Mouse (Mus musculus) E14TG2a.4 (cell line): Measurements from ENCODE around the gene Atp6v1fnb.

Experiments used
- H3K27me3 ChIP-seq: 2 replicates; pipeline ENCODE4 v1.6.1; 2014; ENCODE audit warnings: low read length, control low read depth; ENCODE audit not compliant: insufficient read depth
- H3K36me3 ChIP-seq: 2 replicates; pipeline ENCODE4 v1.6.1; 2014; ENCODE audit warnings: low read length, control low read depth; ENCODE audit not compliant: insufficient read depth
- H3K4me1 ChIP-seq: replicated peaks from 2 replicates; pipeline ENCODE4 v1.6.1; 2014; ENCODE audit warnings: low read depth, low read length, control low read depth
- H3K4me3 ChIP-seq: replicated peaks from 2 replicates; pipeline ENCODE4 v1.5.1; 2014; ENCODE audit warnings: mild to moderate bottlenecking, low read length
- H3K9me3 ChIP-seq: 2 replicates; pipeline ENCODE4 v1.6.1; 2014; ENCODE audit warnings: low read length, control low read depth
- CTCF ChIP-seq: conservative IDR thresholded peaks from 2 replicates; pipeline ENCODE4 v1.5.1; 2014; ENCODE audit warnings: low read length
- NANOG ChIP-seq: IDR thresholded peaks from 2 replicates; pipeline ENCODE4 v1.6.1; 2014; ENCODE audit warnings: borderline replicate concordance, low read length, mixed read lengths
- POU5F1 ChIP-seq: IDR thresholded peaks from 2 replicates; pipeline ENCODE4 v1.6.1; 2014; ENCODE audit warnings: low read length, borderline replicate concordance

The Atp6v1fnb gene

GRCm38 (mm10) chr6:29444773-29445172 lies 26.5 kb upstream of the Atp6v1fnb start:
- Histone ChIP-seq H3K4me3 (no peak overlapping the region), H3K27me3 (peaks cover 30% of the 10 kb centered on the region), H3K9me3 (no peaks in the 10 kb centered on the region), H3K36me3 (peaks cover 22% of the 10 kb centered on the region; the same call in 1 of the 2 replicates), H3K4me1 (peaks cover 66% of the 10 kb centered on the region)
- peak; percentile 79 for TF ChIP-seq CTCF
- no peak for TF ChIP-seq NANOG

DNA sequence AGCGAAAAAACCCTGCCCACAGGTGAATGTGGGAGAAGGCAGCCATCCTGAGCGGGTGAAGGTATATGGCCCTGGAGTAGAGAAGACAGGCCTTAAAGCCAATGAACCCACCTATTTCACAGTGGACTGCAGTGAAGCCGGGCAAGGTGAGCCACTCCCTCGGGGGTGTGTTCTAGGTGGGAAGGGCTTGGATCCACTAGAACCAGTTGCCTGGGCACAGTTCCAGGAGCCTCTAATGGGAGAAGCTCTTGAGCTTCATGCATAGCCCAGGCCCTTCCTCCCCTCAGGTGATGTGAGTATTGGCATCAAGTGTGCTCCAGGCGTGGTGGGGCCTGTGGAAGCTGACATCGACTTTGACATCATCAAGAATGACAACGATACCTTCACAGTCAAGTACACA lies 25.9 kb upstream of the Atp6v1fnb start:
- Histone ChIP-seq H3K4me3 (no peak overlapping the region), H3K27me3 (peaks cover 25% of the 10 kb centered on the region), H3K4me1 (peaks cover 72% of the 10 kb centered on the region), H3K9me3 (no peaks in the 10 kb centered on the region), H3K36me3 (peaks cover 22% of the 10 kb centered on the region; the same call in 1 of the 2 replicates)
- no peak for TF ChIP-seq NANOG
- no peak for TF ChIP-seq POU5F1
- TF ChIP-seq CTCF: no peak

DNA sequence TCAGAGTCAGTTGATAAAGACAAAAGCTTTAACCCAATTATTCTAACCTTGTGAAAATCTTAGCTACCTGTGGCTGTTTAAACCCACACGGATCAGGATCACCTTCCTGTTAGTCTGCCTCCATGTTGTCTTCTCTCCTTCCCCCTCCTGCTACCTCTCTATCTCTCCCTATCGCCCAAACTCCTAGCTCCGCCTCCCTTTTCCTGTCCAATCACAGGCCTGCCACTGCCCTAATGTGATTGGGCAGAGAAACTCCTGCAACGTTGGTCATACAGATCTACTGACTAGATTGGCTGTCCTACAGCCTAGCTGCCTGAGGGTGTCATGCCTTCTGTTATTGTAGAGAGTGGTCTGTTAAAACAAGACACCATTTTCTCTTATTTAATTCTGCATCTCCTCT lies 21.4 kb upstream of the Atp6v1fnb start:
- Histone ChIP-seq H3K4me3 (peak overlapping the region; percentile 67), H3K27me3 (0 out of 2 replicates have a peak, but pooled peaks cover 3% of the 10 kb centered on the region), H3K9me3 (no peaks in the 10 kb centered on the region), H3K36me3 (peaks cover 29% of the 10 kb centered on the region; the same call in 1 of the 2 replicates), H3K4me1 (peaks cover 55% of the 10 kb centered on the region)
- TF ChIP-seq CTCF: no peak
- TF ChIP-seq NANOG: no peak
- TF ChIP-seq POU5F1: no peak

- Histone ChIP-seq H3K4me3 (no peak overlapping the region), H3K27me3 (peaks cover 11% of the 10 kb centered on the region), H3K9me3 (no peaks in the 10 kb centered on the region), H3K36me3 (peaks cover 29% of the 10 kb centered on the region; the same call in 1 of the 2 replicates), H3K4me1 (peaks cover 51% of the 10 kb centered on the region)
- TF ChIP-seq CTCF (no peak), NANOG (no peak), POU5F1 (no peak)
Observed at GRCm38 (mm10) chr6:29450667-29451066, 20.6 kb upstream of the Atp6v1fnb start.

DNA sequence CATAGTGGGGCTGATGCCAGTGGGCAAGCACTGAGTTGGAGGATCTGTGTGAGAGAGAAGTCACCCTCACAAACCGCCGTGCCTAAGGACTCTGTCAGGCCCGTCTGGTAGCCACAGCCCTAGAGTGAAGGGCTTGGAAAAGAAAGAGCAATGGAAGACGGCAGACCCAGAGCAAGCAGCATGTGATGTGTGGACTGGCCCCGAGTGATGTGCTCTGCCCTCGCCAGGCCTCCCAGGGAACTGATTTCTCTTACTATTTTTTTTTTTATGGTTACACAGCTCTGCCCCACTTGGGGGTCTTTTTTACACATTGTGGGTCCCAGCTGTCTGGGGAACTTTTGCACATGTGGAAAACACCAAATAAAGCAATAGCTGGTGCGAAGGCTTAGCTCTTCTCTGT lies 9.7 kb upstream of the Atp6v1fnb start:
- peaks cover 5% of the 10 kb centered on the region for H3K4me1 ChIP-seq
- H3K36me3 ChIP-seq: peaks cover 10% of the 10 kb centered on the region; the same call in 1 of the 2 replicates
- no peaks in the 10 kb centered on the region for H3K9me3 ChIP-seq
- peaks cover 11% of the 10 kb centered on the region for H3K27me3 ChIP-seq
- TF ChIP-seq POU5F1 (no peak), CTCF (no peak), NANOG (no peak)
- H3K4me3 ChIP-seq: no peak overlapping the region

DNA sequence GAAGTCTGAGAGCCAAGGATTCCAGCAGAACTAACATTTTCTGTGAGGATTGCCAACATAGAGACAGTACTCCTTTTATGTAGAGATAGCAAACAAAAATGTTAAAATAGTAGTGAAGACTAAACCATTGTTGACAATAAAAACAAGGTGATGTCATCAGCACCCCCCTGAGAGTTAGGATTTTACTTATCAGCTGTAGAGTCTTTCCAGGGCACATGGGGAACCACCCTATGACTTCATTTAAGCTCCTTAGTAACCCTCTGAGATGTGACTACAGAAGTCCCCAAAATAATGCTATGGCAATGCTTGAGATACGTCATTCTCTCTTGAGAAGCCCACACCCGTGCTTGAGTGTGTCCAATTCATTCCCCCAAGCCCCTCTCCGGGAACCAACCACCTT lies 7.8 kb upstream of the Atp6v1fnb start:
- no peaks in the 10 kb centered on the region; the same call in 1 of the 2 replicates for H3K27me3 ChIP-seq
- no peak for TF ChIP-seq NANOG
- TF ChIP-seq POU5F1: no peak
- no peak for TF ChIP-seq CTCF
- H3K4me1 ChIP-seq: peaks cover 4% of the 10 kb centered on the region
- H3K4me3 ChIP-seq: no peak overlapping the region
- no peaks in the 10 kb centered on the region for H3K9me3 ChIP-seq
- H3K36me3 ChIP-seq: peaks cover 3% of the 10 kb centered on the region; the same call in 1 of the 2 replicates

DNA sequence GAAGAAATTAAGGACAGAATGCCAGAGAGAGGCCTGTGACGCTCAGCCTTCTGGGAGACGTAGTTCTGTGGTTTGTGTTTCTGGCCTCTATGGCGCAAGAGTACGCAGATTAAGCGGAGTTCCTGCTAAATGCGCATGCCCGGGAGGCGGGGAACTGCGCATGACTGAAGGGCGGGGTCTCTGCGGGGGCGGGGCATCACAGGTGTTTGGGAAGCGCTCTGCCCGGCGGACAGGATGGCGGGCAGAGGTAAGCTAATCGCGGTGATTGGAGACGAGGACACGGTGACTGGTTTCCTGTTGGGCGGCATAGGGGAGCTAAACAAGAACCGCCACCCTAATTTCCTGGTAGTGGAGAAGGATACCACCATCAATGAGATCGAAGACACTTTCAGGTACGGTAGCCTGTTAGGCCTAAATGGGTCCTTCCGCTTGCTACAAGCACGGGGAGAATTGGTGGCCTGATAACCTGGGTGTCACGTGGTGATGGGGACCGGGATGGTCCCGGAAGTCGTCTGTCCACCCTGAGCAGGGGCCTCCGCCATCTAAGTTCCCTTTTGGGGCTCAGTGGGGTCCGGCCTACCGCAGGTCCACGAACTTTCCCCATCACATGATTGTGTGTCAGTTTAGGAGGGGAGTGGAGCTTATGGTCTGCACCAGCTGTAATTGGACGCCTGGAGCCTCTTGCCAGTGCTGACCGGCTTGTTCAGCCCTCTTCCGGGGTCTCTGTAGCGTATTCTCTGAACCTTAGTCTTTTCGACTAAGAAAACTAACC lies 3.5 kb upstream of the Atp6v1fnb start, which contains the start of gene Atp6v1f:
TSS of gene Atp6v1f (plus strand) at position 136 of the 772 bp plus-strand sequence.
- Histone ChIP-seq H3K4me3 (peak within 1 kb of the TSS; percentile 89), H3K36me3 (peaks cover 34% of the 10 kb centered on the region), H3K27me3 (no peaks in the 10 kb centered on the region; the same call in 1 of the 2 replicates), H3K4me1 (peaks cover 31% of the 10 kb centered on the region), H3K9me3 (no peaks in the 10 kb centered on the region)
- no peak for TF ChIP-seq CTCF
- no peak for TF ChIP-seq POU5F1
- TF ChIP-seq NANOG: no peak

DNA sequence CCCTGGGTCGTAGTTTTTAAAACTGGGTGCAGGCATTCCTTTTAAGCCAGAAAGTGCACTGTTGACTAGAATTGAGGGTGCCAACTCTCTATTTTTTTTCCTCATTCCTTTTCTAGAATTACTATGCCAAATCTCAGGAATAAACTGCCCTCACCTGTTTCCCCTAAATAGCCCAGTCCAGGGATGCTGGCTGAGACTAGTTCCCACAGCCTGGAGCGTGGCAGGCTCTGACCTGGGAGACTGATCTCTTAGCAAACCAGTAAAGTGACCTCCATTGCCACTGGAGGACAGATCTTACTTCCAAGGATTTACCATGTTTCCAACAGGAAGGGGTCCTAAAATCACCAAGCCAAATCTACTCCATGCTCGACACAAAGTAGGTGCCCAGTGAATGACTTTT lies 2.4 kb upstream of the Atp6v1fnb start:
- H3K36me3 ChIP-seq: peaks cover 34% of the 10 kb centered on the region
- TF ChIP-seq POU5F1: no peak
- no peak for TF ChIP-seq CTCF
- TF ChIP-seq NANOG: no peak
- peak overlapping the region; percentile 89 for H3K4me3 ChIP-seq
- H3K27me3 ChIP-seq: no peaks in the 10 kb centered on the region; the same call in 1 of the 2 replicates
- H3K4me1 ChIP-seq: peaks cover 38% of the 10 kb centered on the region
- no peaks in the 10 kb centered on the region for H3K9me3 ChIP-seq
